Mouse (Mus musculus) layer of hippocampus, postnatal 10 days (tissue): ENCODE measurements around the gene Adamts4. TPM values are rescaled to one million over a fixed set of nuclear protein-coding genes. Genes with fewer than 3 reads are reported as not detected.
A peak's percentile ranks its signal among the peaks of the same experiment; 100 is the strongest.

Experiments
- DNase-seq, 2 experiments: peaks; one replicate each; pipeline ENCODE4 v3.0.0; 2021; ENCODE audit warnings: low spot score in 2 of 2
- long read RNA-seq: library from polyadenylated mRNA; stranded (forward); transcript quantifications from one replicate; pipeline ENCODE4 v2.0.0, GENCODE M21; 2023
- total RNA-seq, 2 experiments: library from RNA; stranded (reverse); gene quantifications; 2 replicates each; pipeline ENCODE4 v1.2.3; 2021

Gene Adamts4
- total RNA-seq: 1 to 10 TPM; 5.6 to 7.1 TPM
- long read RNA-seq, full-length matches to known transcripts: 2 of 3 reads
- long read RNA-seq, partial matches to known transcripts: 1 of 3 reads
- long read RNA-seq, other reads (novel, unspliced or antisense): 0 of 3 reads

DNA sequence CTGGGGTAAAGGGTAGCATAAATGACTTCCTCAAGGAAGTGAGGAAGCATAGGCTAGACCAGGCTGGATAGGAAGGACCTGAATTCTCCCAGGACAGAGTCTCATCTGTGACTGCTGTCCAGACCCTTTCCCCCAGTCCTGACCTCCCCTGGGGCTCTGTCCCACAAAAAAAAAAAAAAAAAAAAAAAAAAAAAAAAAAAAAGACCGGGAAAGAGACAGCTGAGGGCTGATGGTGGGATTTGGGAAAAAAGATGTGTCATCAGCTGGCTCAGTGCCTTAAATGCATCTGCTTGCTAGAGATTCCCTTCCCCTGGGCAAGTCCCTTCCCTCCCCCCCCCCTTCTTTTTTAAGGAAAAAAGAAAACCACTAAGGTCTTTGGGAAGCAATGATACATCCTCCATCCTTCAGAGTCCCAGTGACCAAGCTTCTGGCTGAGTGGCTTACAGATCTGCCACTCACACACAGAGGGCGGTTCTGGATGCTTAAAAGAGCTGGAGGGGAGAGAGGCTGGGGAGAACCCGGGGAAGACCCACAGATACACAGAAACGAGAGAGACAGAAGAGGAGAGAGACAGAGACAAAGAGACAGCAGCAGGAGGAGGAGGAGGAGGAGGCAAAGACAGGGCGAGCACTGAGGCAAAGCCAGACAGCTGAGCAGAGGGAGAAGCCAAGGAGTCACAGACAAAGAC, at the start of gene Adamts4:
Gene Adamts4 (plus strand): TSS at position 509 of the 688 bp plus-strand sequence.
- peak; percentile 65 to 72 for DNase-seq

DNA sequence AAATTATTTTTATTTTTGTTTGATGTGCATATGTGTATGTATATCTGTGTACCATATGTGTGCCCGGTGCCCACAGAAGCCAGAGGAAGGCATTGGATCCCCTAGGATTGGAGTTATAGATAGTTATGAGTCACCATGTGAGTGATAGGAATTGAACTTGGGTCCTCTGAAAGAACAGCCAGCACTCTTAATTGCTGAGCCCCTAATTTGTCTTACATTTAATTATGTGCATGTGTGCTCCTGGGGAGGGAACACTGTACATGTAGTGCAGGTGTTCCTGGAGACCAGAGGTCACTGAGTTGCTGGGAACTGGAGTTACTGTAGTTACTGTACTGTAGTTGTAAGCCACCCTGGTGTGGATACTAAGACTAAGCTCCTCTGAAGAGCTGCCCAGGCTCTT, 49.5 kb upstream of the Adamts4 start:
- no peak for DNase-seq

- no peak for DNase-seq
These were observed 46.6 kb upstream of the Adamts4 start for GRCm38 (mm10) chr1:171203471-171204248.

DNA sequence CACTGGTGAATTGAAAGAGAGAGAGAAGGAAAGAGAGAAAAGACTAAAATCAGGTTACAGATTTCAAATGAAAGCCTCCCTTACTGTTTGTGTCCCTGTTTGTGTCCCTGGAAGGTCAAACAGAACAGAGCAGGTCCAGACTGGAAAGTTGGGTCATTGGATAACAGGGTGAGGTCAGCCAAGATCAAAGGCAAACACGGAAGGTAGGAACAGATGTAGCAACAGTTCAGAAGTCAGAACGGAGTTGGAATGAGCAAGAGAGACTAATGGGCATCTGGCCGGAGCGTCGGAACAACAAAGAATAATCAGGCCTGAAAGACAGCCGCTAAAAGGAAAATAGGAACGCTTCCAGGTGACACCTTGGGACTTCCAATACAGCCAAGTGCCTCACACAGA, 46.0 kb upstream of the Adamts4 start:
- DNase-seq: no peak

- DNase-seq: no peak
These were observed 44.3 kb upstream of the Adamts4 start for GRCm38 (mm10) chr1:171205704-171206493.

GRCm38 (mm10) chr1:171209409-171209808, 40.8 kb upstream of the Adamts4 start:
- no peak for DNase-seq

GRCm38 (mm10) chr1:171212854-171213253, 37.4 kb upstream of the Adamts4 start:
- no peak for DNase-seq

DNA sequence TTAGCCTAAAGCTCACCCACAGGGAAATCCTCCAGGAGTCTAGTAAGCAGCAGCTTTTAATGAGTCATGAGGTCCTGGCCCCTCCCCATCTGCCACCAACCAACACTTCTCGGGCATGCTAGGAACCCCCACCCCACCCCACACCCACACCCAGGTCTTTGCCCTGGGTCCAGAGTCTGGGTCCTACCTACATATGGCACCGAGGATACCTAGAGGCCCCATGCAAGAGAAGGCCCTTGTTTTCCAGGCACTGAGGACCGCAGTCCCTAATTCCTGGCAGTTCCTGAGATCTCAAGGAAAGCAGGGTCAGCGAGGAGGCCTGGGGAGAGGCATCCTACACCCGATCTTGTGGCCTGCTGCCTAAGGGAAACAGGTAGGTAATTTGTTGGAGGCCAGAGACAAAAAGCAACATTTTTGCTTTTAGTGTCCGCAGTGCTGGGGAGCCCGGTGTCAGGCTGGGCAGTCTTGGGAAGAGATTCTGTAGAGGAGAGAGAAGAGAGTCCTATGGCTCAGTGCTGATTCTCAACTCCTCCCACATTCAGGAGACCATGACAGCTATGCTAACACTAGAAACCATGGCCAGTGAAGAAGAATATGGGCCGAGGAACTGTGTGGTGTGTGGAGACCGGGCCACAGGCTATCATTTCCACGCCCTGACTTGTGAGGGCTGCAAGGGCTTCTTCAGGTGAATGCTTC, 36.3 kb upstream of the Adamts4 start, which contains the start of gene Nr1i3:
Gene Nr1i3 (plus strand): TSS at position 170 of the 696 bp plus-strand sequence.
- DNase-seq: no peak

DNA sequence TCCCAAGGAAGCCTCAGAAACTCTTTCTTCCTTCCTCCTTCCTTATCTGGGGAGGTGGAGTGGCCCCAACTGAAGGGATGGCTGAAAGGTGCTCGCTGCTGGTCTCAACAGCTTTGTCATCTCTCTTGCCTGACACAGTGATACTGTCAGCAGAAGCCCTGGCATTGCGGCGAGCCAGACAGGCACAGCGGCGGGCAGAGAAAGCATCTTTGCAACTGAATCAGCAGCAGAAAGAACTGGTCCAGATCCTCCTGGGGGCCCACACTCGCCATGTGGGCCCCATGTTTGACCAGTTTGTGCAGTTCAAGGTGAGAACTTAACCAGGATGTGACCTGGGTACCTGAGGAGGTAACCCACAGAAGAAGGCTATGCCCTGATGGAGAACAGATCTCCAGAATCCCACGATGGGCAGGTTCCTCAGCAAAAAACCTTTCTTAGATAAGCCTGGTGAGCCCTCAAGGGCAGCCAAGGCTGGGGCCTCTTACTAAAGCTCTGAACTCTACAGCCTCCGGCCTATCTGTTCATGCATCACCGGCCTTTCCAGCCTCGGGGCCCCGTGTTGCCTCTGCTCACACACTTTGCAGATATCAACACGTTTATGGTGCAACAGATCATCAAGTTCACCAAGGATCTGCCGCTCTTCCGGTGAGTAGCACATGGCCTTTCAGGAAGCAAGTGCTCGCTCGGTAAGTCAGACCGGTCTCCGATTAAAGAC, 33.8 kb upstream of the Adamts4 start:
- DNase-seq: no peak

DNA sequence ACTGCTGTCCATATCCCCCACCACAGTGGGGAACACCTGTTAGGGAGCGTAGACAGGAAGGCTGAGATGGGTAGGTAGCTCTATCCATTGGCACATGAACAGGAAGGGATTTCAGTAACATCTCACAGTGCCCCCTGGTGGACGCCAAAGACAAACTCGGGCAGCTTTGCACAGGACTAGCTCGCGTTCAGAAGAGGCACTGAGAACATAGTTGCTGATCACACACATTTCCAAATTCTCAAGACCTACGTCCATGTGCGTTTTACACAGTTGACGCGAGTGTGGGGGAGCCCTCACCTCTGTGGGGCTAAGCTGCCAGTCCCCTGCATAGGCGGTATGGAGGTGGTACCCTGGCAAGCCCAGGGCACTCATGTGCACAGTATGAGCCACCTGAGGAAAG, 29.4 kb upstream of the Adamts4 start:
- DNase-seq: peak; percentile 91 to 94

DNA sequence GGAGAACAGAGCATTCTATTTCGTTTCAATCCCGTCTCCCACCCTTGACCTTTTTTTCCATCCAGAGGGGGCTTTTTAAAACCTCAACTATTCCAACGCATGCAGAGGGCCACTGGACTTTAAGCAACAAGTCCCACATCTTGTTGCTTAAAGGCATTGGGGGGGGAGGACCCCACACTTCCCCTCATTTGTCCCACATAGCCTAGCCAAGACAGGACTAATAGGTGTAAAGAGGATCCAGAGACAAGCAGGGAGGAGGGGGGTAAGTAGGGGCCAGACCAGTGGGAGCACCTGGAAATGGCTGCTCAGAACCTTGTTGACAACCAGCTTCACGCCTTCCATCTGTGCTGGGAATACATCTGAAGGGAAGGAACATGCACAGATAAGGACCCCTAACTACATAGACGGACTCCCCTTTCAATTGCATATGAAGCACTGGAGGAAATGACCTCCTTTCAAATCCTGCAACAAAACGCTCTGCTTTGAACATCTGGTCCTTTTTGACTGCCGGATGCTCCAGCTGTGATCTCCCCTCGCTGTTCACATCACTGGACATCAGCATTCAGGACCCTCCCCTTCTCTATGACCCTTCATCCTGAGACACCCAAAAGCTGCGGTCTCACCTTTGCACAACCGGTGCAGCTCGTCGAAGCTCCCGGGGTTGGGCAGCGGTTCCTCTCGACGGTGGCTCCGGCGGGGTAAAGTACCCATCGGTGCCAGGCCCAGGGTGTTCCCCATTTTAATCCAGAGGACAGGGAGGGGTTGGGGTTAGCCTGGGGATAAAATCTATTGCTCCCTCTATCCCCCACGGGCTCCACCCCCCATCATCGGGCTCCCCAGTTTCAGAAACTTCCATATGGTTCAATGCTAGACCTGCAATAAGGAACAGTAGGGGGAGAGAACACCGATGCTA, 28.7 kb upstream of the Adamts4 start:
- DNase-seq: peak in 1 of 2 experiments; percentile 30

- peak; percentile 87 to 88 for DNase-seq
These were observed 27.7 kb upstream of the Adamts4 start, which contains the start of gene Tomm40l for GRCm38 (mm10) chr1:171222238-171223155. Gene Tomm40l (minus strand): TSS chr1:171222514.

DNA sequence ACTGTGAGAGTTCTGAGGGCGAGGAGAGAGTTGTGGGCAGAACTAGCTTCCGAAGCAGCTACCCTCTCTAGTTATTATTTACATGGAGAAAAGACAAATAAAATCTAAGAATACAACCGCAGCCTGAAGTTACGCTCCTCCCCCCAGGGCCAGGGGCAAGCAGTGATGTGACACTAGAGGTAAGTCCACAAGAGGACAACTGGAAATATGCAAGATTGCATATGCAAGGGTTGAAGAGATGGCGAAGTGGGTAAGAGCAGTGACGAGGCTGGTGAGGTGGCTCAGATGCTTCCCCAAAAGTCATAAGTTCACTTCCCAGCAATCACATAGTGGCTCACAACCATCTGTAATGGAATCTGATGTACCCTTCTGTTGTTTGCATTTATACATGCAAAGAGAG, 27.1 kb upstream of the Adamts4 start:
- DNase-seq: no peak

GRCm38 (mm10) chr1:171223796-171224195, 26.4 kb upstream of the Adamts4 start:
- DNase-seq: no peak

- no peak for DNase-seq
These were observed 25.4 kb upstream of the Adamts4 start, which contains the start of gene Apoa2 for GRCm38 (mm10) chr1:171224857-171225256. Gene Apoa2 (plus strand): TSS chr1:171225054.

DNA sequence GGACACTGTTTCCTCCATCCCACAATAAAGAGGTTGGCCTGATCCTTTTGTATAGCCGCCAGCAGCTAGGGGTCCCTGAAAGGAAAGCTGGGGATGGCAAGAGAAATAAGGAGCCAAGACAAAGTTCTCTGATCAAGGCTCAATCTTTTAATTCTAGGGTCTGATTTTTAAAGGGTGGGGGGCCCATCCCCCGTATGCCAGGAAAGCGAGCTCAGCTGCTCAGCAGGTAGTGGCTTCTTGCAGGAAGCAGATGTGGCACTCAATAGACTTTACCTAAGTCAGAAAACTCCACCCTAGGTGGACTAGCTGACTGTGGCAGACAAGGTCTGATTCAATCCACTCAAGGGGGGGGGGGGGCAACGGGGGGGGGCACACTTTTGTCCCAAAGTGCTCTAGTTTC, 23.4 kb upstream of the Adamts4 start:
- no peak for DNase-seq

DNA sequence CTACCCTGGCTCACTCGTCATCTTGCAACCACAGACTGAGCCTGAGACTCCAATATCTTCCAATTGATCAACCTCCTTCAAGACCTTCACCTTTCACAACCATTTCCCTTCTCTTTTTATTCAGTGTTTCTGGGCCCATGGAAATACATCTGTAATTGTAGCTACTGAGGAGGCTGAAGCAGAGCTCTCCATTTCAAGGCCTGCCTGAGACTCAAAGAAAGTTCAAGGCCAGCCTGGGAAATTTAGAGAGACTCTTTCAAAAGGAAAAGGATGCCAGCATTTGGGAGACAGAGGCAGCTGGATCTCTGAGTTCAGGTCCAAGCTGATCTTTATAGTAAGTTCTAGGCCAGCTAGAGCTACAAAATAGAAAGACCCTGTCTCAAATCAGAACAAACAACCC, 22.3 kb upstream of the Adamts4 start:
- no peak for DNase-seq

- DNase-seq: no peak
These were observed 20.5 kb upstream of the Adamts4 start for GRCm38 (mm10) chr1:171229750-171230149.
